Mouse (Mus musculus) neutrophil, adult 5-6 weeks (primary cell): ENCODE measurements around the gene Tbx1. TPM values are rescaled to one million over a fixed set of nuclear protein-coding genes. Genes with fewer than 3 reads are reported as not detected.
A peak's percentile ranks its signal among the peaks of the same experiment; 100 is the strongest.

Experiments
- ATAC-seq: fragments of 151-379, 151-347 bp; 2 replicates; pipeline ENCODE4 v1.8.0; 2017; ENCODE audit warnings: mild to moderate bottlenecking, moderate TSS enrichment; ENCODE audit not compliant: insufficient number of reproducible peaks, poor library complexity, low FRiP score, severe bottlenecking; ENCODE audit errors: extremely low read depth
- total RNA-seq: library from RNA; stranded (forward); fragments of 200-1000 nt; gene quantifications from 2 replicates; pipeline ENCODE4 v1.2.3, GENCODE M21; 2017

Tbx1 gene
- total RNA-seq, 1 experiment from 2014 or later: not detected

GRCm38 (mm10) chr16:18574196-18574595 lies 16.3 kb downstream of the Tbx1 start:
- no peak for ATAC-seq

- no peak for ATAC-seq
These were observed 21.9 kb downstream of the Tbx1 start for GRCm38 (mm10) chr16:18568599-18568998.

- ATAC-seq: no peak
These were observed 26.0 kb downstream of the Tbx1 start for GRCm38 (mm10) chr16:18564472-18564871.

GRCm38 (mm10) chr16:18556461-18556860 lies 34.0 kb downstream of the Tbx1 start:
- ATAC-seq: no peak

GRCm38 (mm10) chr16:18555235-18555935 lies 35.1 kb downstream of the Tbx1 start:
- no peak for ATAC-seq

GRCm38 (mm10) chr16:18554721-18555120 lies 35.8 kb downstream of the Tbx1 start:
- ATAC-seq: no peak

DNA sequence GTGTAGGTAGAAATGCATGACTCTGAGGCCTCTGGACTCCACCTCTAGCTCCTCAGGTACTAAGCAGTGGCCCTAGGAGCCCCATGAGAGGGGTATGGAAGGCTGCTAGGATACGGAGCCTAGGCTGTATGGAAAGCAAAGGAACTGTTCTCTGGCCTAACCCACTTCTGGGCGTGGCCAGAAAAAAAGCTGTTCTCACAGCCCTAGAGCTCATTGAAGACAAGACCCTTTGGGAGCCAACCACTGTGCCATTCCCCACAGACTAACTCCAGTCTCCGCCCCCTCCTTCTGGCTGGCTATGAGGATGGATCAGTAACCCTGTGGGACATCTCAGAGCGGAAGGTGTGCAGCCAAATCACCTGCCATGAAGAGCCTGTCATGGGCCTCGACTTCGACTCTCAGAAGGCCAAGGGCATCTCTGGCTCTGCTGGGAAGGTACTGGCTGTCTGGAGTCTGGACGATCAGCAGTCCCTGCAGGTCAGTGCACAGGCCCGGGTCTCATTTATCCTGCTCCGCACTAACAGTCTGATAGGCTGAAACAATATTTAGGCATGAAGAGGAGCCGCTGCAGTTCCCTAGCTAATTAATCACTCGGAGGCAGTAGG lies 38.3 kb downstream of the Tbx1 start:
- no peak for ATAC-seq

- no peak for ATAC-seq
These were observed 38.9 kb downstream of the Tbx1 start for GRCm38 (mm10) chr16:18551604-18552003.

- ATAC-seq: no peak
These were observed 42.6 kb downstream of the Tbx1 start for GRCm38 (mm10) chr16:18547891-18548290.

GRCm38 (mm10) chr16:18543151-18543829 lies 47.2 kb downstream of the Tbx1 start:
- ATAC-seq: no peak

DNA sequence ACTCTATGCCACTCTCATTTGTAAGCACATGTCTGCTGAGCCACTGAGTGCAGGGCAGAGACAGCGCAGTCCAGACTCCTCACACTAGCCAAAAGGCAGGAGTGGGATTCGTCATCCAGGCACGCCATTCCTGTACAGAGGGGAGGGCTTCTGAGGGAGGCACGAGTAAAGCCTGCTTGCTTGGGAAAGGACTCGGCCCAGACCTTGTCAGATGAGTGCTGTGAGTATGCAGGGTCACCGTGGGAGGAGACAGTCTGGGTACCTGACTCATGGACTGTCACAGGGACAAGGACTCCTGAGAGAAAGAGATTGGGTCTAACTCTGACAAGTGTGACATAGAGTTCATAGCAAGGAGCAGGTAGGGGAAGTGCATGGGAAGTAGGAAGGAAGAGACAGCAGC lies 51.2 kb downstream of the Tbx1 start:
- no peak for ATAC-seq

GRCm38 (mm10) chr16:18537407-18537990 lies 53.0 kb downstream of the Tbx1 start:
- ATAC-seq: no peak

GRCm38 (mm10) chr16:18533061-18533460 lies 57.4 kb downstream of the Tbx1 start:
- peak; percentile 100 for ATAC-seq

Other genes starting within 250 kb of the Tbx1 start
- gene Tango2, start 242.6 kb downstream of the Tbx1 start, total RNA-seq: 23.8 and 30.3 TPM in 2 replicates
- 3.9 and 4.7 TPM in 2 replicates for gene Arvcf, start 242.5 kb downstream of the Tbx1 start, total RNA-seq
- 6.1 and 8.5 TPM in 2 replicates for gene Txnrd2, start 164.3 kb downstream of the Tbx1 start, total RNA-seq
- 12.3 and 14.5 TPM in 2 replicates for gene Comt, start 163.8 kb downstream of the Tbx1 start, total RNA-seq
- 0.47 and 0.61 TPM in 2 replicates for gene Gnb1l, start 92.0 kb downstream of the Tbx1 start, total RNA-seq
- gene Rtl10, start 91.8 kb downstream of the Tbx1 start, total RNA-seq: 2.8 and 2.9 TPM in 2 replicates
- gene Gp1bb, start 31.7 kb upstream of the Tbx1 start, total RNA-seq: 4.8 and 5.4 TPM in 2 replicates
- gene Gm49601, start 35.8 kb upstream of the Tbx1 start, total RNA-seq: 2.3 and 4.8 TPM in 2 replicates
- 2.2 and 3.6 TPM in 2 replicates for gene Sept5, start 39.3 kb upstream of the Tbx1 start, total RNA-seq
- not detected in 2 replicates for gene Cldn5, start 186.2 kb upstream of the Tbx1 start, total RNA-seq
- 96.0 and 103 TPM in 2 replicates for gene Ufd1, start 221.1 kb upstream of the Tbx1 start, total RNA-seq
- 4.7 and 5.2 TPM in 2 replicates for gene Cdc45, start 221.3 kb upstream of the Tbx1 start, total RNA-seq
- gene 2510002D24Rik, start 245.9 kb upstream of the Tbx1 start, total RNA-seq: 41.2 and 58.1 TPM in 2 replicates
- gene Gm28539, start 245.9 kb upstream of the Tbx1 start, total RNA-seq: 0.23 TPM in 1 of 2 replicates, not detected in the other